Mouse (Mus musculus): ENCODE results near the gene Tbc1d2. TPM values are rescaled to one million over a fixed set of nuclear protein-coding genes. Genes with fewer than 3 reads are reported as not detected.
A peak's percentile ranks its signal among the peaks of the same experiment; 100 is the strongest.

Gene Tbc1d2
- total RNA-seq (2022) = 1 to 10 TPM; 2.4 to 3.9 (median 3.4) TPM

DNA sequence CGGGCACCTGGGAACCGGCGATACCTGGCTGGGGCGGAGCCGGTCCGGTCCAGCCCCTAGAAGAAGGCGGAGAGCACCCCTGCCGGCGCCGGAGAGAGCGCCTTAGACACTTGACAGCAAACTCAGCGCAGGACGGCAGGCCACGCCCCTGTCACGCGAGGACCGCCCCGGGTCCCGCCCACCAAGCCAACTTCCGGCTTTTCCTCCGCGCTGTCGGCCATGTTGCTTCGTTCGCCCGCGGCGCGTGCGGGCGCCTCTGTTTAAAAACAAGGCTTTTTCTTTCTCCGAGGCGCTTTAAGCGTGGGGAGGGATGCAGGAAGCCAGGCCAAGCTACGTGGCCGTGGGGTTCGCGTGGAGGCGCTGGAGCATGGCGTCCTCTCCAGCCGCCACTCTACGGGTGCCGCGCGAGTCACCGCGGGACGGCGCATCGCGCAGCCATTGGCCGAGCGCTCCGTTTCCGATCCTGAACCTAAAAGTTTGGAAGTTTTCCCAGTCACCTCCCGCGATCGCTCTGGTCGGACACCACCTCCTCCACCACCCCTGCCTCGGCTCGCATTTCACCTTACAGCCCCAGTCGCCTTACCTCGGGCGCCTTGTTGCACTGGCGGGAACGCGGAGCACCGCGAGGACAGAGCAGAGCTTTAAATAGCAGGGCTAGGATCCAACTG lies at the start of gene Tbc1d2:
Gene Tbc1d2 (minus strand): TSS at position 124 of the 668 bp plus-strand sequence.
- peak; percentile 85 to 88 for DNase-seq (ENCODE audit: low spot score in 2 of 2)

DNA sequence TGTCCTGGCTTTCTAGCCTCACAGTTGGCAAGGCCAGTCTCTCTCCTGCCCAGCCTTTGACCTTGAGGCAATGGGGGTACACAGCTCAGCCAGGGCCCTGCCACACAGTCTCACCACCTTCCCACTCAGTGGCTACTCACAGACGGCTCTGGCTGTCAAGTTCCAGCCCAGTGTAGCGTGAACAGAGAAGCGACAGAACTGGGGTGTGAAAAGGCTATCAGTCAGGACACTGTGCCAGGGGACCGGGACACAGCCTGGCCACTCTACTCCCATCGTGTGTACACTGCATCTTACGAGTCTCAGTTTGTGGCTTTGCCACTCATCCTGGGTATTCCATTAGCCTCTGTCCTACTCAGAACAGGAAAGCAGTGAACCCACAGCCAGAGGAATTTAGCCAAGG lies 46.5 kb upstream of the Tbc1d2 start:
- no peak for DNase-seq (ENCODE audit: low spot score in 2 of 2)

DNA sequence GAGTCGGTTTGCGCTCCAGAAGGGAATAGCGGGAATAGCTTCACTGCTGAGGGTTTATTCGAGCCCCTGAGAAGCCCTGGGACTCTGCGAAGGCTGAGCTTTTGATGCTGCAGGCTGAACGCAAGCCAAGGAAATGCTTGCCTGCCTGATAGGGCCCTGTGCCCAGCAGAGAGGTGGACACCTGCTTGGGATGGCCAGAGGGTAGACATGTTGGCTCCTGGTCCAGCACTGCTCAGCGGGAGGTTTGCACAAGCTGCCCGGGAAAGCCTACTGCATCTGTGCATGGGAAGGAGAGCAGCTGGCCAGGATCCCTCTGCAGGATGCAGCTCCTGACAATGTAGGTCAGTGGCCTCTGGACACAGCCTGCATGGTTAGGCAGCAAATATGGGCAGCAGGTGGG lies 40.6 kb upstream of the Tbc1d2 start:
- no peak for DNase-seq (ENCODE audit: low spot score in 2 of 2)

DNA sequence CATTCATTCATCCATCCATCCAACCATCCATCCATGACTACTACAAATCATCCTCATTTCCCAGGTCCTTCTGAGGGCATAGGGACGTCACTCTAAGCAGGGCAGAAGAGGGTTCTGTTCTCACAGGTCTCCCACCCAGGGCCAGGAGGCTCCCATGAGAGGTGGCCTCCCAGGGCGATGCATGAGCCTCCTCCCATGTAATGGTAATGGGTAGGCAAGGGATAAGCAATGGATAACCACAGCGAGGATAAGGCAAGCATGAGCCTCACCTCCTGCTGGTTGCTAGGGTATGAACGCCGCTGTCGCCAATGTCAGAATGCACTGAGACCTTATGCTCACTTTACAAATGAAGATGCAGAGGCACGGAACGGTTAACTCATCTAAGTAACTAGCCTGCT lies 40.0 kb upstream of the Tbc1d2 start:
- no peak for DNase-seq (ENCODE audit: low spot score in 2 of 2)

DNA sequence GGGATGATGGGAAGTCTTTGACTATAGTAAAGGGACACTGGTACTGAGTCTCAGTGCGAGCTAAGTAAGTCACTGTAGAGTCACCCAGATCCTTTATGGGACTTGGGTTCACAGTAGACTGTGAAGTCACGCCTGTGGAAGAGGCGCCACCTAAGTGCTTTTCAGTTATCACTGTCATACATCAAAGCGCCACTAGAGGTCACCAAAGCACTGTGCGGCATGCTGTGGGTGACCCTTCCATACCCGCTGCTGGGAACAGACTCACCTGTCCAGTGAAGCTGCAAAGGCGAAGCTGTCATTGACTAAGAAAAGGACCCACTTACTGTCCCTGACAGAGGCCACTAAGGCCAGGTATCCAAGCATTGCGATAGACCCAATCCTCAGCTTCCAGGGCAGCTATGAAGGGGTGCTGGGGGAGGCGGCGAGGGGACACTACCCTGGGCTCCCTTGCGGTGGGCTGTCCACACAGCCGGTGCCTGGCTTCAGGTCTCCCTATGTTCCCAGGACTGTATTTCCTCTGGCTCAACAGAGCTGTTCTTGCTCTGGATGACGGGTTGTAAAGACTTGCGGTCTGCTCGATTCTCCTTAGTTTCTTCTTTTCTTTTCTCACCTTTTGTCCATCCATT lies 39.5 kb upstream of the Tbc1d2 start:
- peak; percentile 48 to 75 for DNase-seq (ENCODE audit: low spot score in 2 of 2)

DNA sequence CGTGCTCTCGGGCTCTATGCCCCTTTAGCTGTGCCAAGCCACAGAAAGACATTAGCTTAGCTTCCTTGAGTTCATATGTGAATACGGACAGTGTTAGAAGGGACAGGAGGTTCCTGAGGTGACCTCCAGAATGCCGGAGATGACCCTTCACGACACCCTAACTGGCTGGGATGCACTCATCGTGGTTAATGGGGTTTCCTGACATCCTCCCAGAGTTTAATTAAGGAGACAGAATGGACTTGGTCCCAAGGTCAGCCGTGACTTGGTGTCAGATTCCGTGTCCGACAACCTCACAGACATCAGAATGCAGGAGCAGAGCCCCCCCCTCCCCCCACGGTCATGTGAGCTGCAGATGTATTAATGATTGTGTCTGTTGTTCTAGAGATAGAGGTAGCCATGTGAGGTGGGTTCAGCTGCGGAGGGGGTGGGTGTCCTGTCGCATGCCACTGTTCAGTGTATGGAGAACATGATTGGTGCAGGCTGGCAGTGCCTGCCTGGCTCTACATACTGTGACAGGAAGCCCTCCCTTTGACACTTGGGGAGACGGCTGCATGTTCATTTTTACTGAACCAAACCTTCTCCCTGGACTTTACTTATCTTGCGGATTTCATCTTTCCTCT lies 38.3 kb upstream of the Tbc1d2 start:
- DNase-seq (ENCODE audit: low spot score in 2 of 2) = no peak

DNA sequence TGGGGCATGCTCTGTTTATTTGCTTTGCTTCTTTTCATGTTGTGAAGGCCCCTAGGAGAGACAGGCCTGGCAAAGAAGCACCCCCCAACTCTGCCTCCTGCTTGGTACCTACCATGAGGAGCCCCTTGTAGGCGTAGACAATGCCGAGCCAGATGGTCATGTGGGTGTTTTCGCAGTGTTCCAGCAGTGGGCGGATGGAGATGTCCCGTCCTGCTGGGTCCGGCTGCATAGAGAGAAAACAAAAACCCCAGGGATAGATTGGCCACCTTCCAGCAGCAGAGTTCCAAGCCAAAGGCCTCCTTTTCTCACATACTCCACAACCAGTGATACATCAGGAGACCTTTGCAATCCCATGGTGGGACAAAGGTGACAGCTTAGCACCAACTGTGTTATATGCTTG lies 34.2 kb upstream of the Tbc1d2 start:
- peak; percentile 58 to 93 for DNase-seq (ENCODE audit: low spot score in 2 of 2)

DNA sequence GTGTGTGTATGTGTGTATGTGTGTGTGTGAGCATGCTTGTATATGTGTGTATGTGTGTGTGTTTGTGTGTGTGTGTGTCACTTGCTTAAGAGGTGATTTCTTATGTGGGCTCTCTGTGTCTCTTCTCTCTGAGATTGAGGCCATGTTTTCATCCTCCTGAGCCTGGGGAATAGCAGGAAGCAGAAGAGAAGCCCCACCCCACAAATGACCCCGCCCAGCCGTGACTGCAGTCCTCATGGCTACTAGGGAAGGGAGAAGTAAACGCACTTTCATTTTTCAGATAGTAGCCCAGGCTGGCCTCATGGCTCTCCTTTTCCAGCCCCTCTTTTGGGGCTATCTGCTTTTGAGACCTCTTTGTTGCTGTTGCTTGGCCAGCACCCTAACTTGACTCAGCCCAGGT lies 26.6 kb upstream of the Tbc1d2 start:
- DNase-seq (ENCODE audit: low spot score in 2 of 2) = no peak

DNA sequence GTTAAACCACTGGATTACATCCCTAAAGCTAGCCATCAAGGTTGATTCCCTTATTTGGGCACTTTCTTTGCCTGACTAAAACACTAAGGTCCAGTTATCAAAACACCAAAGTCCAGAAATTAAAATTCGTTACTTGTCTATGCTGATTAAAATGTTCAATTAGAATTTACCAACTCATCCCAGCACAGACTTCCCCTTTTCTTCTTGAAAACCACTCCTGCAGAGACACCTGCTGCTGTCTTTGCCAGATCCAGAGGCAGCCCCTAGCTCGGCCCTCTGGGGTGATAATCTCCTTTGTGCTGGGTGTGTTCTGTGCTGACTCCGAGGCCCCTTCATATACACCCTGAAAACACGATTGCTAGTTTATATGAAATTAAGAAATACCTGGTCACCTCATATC lies 26.0 kb upstream of the Tbc1d2 start:
- DNase-seq (ENCODE audit: low spot score in 2 of 2) = no peak

DNA sequence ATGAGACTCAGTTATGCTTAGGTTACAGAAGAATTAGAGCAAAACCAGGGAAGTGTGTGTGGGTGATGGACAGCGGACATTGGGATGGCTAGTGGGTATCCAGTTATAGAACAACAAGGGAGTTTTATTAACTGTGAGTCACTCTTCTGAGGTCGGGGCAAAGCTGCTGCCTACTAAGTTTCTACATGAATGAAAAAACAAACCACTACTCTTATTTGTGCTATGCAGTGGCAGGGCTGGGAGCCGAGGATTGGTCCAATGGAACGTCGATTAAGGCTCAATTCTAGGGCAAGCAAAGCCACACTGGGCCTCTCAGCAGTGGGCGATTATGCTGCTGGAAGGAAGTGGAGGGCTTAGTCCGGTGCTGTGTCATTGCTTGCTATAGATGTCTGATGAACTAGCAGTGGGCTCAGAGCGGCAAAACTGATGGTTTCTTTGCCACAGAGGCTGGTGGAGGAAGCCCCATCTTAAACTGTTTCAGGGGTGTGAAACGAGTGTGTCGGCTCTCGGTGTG lies 25.3 kb upstream of the Tbc1d2 start:
- no peak for DNase-seq (ENCODE audit: low spot score in 2 of 2)

DNA sequence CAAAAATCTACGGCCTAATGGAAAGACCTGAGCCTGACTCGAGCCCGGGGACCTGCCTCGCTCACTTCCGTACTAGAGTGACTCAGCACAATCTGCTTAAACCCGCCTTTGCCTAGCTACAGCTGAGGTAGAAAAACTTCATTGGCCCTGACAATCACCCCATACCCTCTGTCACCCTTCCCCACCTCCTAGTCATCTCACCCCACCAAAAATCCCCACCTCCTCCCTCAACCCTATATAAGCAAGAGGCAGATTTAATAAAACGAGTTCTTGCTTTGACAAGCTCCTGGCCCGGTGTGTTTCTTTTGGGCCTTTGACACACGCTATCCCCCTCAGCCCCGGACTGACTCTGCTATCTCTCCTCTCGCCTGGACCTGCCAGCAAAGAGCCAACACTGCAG lies 18.6 kb upstream of the Tbc1d2 start:
- no peak for DNase-seq (ENCODE audit: low spot score in 2 of 2)

DNA sequence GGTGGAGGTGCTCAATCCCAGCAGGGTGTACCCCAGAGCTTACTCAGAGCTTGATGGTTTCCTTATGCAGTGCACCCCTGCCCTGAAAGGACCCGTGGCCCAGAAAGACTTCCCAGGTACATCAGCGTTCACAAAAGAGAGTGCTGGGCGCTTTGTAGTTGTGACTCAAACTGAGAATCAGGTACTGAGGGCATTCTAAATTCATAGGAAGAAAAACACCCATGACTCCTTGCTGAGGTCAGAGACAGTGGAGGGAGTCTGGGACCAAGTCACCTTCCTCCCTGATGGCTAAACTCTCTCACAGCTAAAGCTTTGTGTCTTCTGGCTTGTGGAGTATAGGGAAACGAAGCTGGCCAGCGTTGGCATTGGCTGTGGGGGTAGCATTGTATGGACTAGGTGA lies 16.4 kb upstream of the Tbc1d2 start:
- no peak for DNase-seq (ENCODE audit: low spot score in 2 of 2)

DNA sequence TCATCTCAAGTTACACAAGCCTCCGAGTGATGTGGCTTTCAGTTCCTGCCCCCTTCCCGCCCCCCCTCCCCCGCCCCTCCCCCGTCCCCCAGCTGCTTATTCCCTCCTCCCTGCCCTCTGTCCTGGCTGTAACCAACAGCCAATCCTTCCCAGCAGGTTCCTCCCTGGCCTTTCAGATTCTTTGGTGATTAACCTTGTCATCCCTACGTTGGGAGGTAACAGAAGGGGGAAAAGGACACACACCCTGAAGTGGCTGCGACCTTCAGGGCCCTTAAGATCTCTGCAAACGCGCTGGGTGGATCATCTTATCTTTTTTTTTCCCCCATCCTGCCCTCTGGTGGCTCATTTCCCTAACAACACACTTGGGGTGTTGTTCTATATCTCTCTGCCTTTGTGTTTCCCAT lies 15.4 kb upstream of the Tbc1d2 start:
- DNase-seq (ENCODE audit: low spot score in 2 of 2) = no peak

DNA sequence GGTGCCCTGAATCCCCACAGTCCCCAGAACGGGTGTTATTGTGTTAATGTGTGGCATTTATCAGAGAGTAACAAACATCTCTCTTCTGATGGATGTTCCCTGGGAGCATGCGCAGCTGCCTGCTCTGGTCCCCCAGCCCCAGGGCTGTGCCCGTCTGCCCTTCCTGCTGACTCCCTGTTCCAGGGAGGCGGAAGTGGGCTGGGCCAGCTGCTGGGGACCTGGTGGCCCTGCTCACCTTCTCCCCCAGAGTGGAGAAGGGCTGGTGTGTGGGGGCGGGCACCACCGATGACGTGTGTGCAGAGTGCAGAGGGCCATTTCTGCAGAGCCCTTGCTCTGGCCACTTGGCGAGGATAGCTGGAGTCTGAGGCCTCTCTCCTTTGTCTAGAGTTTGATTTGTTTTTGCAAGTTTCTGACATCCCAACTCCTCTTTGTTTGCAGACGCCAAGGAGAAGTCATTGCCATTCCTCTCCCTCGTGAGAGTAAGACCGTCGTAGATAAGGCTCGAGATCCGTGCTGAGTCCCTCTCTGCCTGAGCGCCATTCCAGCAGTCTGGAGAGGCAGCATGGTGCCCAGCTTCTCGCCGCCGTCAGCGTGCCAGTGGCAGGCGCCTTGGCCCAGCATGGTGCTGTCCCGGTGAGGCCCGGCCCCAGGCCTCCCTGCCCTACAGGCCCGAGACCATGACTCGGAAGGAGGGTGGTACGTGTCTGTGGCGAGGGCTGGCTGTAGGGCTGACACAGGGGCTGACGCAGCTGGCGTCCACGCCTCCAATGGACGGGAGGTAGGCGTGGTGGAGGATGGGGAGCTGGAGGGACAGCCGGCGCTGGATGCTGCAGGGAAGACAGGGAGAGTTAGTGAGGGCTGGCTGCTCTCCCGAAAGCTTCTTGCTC lies 14.4 kb upstream of the Tbc1d2 start:
- DNase-seq (ENCODE audit: low spot score in 2 of 2) = peak in 1 of 2 experiments; percentile 35

DNA sequence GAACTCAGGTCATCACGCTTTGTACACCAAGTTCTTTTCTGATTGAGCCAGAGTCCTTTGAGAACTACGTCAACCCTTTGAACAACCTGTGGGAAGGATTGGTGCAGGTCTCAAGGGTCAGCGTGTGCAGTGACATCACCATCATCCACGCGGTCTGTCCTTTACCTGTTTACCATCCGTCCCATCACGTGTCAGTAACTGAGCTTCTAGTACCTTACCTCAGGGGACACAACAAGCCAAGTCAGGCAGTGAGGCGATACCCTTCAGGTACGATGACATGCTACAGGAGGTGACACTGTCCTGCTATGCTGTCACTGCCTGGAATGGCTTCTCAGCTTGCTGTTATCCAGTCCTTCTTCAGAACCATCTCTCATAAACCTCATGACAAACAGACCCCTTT lies 11.4 kb upstream of the Tbc1d2 start:
- no peak for DNase-seq (ENCODE audit: low spot score in 2 of 2)

DNA sequence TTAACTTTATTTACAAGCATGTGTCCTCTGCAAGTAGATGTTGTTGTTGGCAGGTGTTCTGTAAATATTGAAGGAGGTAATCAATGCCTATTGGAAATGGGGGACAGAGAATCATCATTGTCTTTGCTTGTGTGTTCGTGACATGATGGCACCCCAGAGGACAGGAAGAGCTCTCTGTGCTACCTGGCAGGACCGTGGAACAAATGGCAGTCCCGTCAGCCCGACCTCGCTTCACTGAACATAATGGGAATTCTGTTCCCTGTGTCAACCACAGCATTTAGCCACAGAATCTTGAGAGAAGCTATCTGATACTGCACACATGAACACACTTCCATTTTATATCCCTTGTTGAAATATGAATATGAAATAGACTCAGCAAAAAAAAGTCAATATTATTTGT lies 8.9 kb upstream of the Tbc1d2 start:
- DNase-seq (ENCODE audit: low spot score in 2 of 2) = no peak

DNA sequence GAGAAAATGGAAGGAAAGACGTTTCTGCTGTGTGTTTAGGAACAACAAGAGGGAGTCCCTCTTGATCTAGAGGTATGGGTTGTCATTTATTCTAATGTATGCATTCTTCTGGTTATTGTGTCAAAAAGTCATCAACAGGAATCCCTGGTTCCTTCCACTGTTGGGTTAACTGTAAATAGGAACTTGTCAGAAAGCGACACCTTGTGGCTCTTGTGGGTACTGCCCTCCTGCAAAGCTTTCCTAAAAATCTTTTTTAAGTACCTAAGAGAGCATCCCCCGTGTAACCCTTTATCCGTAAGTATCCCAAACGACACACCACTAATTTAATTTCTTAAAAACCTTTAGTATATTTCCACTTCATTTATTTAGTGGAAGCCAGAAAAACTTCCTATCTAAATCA lies 7.1 kb upstream of the Tbc1d2 start:
- peak in 1 of 2 experiments; percentile 73 for DNase-seq (ENCODE audit: low spot score in 2 of 2)

DNA sequence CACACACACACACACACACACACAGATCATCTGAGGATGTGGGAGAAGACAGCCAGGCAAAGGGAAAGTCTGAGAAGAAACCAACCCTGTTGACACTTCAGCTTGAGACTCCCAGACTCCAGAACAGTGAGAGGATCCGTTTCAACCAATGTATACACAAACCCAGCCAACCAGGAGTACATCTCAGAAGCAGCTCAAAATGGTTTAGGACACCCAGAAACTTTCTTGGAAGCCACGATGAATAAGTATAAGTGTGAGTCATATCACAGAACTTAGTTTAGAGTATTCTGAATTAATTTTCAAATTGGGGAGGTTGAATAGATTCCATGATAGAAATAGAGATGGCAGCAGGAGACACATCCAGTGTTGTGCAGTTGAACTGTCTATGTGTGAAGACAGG lies 5.9 kb upstream of the Tbc1d2 start:
- no peak for DNase-seq (ENCODE audit: low spot score in 2 of 2)

DNA sequence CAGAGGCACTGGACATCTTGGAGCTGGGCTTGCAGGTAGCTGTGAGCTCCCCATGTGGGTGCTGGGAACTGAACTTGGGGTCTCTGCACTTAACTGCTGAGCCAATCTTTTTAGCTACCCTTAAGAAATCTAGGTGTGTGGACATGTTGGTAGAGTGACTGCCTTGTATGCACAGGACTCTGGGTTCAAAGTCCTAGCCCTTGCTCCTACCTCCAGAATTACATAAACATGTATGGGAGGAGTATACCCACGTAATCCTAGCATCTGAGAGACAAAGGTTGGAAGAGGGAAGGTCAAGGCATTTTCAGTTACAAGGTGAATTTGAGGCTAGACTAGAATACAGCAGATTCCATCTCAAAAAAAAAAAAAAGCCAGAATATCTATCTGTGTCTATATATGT lies 5.3 kb upstream of the Tbc1d2 start:
- no peak for DNase-seq (ENCODE audit: low spot score in 2 of 2)

DNA sequence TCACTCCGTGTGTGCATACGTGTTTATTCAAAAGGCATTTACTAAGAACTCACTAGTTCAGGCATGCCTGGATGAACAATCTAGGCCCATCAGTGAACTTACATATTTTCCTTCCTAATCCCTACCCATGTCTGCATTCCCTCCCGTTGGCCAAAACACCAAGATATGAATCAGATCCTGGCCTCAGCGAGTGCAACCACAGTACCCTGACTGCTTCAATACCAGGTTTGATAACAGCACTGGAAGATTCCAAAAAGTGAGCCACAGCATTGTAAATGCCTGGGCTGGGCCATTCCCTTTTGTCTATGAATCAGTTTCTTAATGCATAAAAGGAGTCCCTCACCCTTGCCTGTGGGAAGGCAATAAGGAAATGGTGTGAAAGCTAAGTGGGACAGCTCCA lies 848 bp downstream of the Tbc1d2 start:
- DNase-seq (ENCODE audit: low spot score in 2 of 2) = no peak

DNA sequence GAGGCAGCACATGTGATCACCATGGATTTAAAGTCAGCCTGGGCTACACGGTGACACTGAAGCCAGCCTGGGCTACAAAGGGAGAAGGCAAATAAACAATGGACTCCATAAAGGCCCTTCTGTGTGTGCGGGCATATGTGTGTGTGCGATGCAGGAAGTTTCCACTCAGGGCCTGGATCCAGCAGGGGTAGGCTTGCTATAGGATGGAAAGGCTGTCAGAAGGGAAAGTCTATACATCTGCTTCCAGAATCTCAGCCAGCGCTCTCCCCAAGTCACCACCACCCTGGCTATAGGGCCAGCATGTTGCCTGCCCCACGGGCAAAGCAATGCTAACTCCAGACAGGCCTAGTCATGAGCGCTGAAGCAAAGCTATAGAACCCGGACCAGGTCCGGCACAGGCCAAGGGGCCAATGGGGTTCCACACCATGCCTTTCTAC lies 6.3 kb downstream of the Tbc1d2 start:
- DNase-seq (ENCODE audit: low spot score in 2 of 2) = no peak

All from left cerebral cortex, adult 8-10 months (tissue).